In genomic region chr4:45849419-45849818, GRCm38 (mm10) we compare ENCODE assay signal across 24 mouse cellular contexts. TPM values are rescaled to one million over a fixed set of nuclear protein-coding genes. Genes with fewer than 3 reads are reported as not detected.
A peak's percentile ranks its signal among the peaks of the same experiment; 100 is the strongest.
DNase-seq lines count a peak whose midpoint lies in the region; ATAC-seq and TF ChIP-seq lines count a peak whose summit lies in the region.
"Had no signal": no experiment of that assay in that cellular context is flagged by ENCODE, and none has a peak within 500 bp of the region (broad histone marks: within the 10 kb centered on the region; RNA-seq: fewer than 3 reads in every experiment).

No protein-coding gene starts in this region.

- ATAC-seq in erythroblast, adult 5-6 weeks (replicated peaks; ENCODE audit: low FRiP score, poor library complexity, severe bottlenecking): no peak
- ATAC-seq in intestine, postnatal 0 days: peak; percentile 25; the same call in 1 of the 2 replicates
- no peak for ATAC-seq in liver, embryonic 14.5 days (ENCODE audit: insufficient read depth)
- ATAC-seq in hindbrain, embryonic 13.5 days (ENCODE audit: low FRiP score): no peak
- ATAC-seq: forebrain, embryonic 15.5 days; inflammation-experienced regulatory T-cells, adult 6 months had no signal

- WGBS in intestine, postnatal 0 days: 28% methylated on average over 1 of the region's 1 CpGs
- 25% methylated on average over 1 of the region's 1 CpGs for WGBS in liver, embryonic 14.5 days (ENCODE audit: insufficient replicate concordance)
- WGBS in hindbrain, embryonic 13.5 days: 13% methylated on average over 1 of the region's 1 CpGs

- peak overlapping the region; percentile 60 for H3K4me2 ChIP-seq in intestine, postnatal 0 days (replicated peaks; ENCODE audit: low read depth)
- peak overlapping the region; percentile 23 for H3K4me2 ChIP-seq in liver, embryonic 14.5 days (ENCODE audit: low read depth)
- no peak overlapping the region for H3K4me2 ChIP-seq in hindbrain, embryonic 13.5 days
- H3K4me2 ChIP-seq: forebrain, embryonic 15.5 days had no signal

- no peaks in the 10 kb centered on the region for H3K36me3 ChIP-seq in erythroblast, embryonic 14.5 days (ENCODE audit: control insufficient read depth)
- no peaks in the 10 kb centered on the region for H3K36me3 ChIP-seq in intestine, postnatal 0 days (ENCODE audit: control insufficient read depth, insufficient read depth)
- H3K36me3 ChIP-seq in liver, embryonic 14.5 days (replicated peaks; ENCODE audit: control insufficient read depth, insufficient read depth, low read depth): no peaks in the 10 kb centered on the region
- H3K36me3 ChIP-seq in hindbrain, embryonic 13.5 days: no peaks in the 10 kb centered on the region
- H3K36me3 ChIP-seq: forebrain, embryonic 15.5 days; limb, embryonic 15.5 days; midbrain, embryonic 10.5 days had no signal

- intact Hi-C loops in left cerebral cortex, postnatal 4 days (cut with DNase I): loop anchor here (2.0 kb wide), 1 partner anchor 17 kb away; no protein-coding TSS in a partner anchor

- DNase-seq in Muller cell, postnatal 12 days (ENCODE audit: inconsistent ontology term): peak; percentile 26
- no peak for DNase-seq in liver, embryonic 14.5 days (ENCODE audit: low read depth in 3 of 3, low spot score in 3 of 3)
- no peak for DNase-seq in adrenal gland, postnatal 4 days (ENCODE audit: low spot score in 2 of 2)
- no peak for DNase-seq in left cerebral cortex, postnatal 4 days
- DNase-seq: adrenal gland, postnatal 25 days; cerebellum, postnatal 10 days; heart, adult 18-20 months; lung, postnatal 14 days; right cerebral cortex, adult 18-20 months; thymus, postnatal 4 days had no signal

- H3K27me3 ChIP-seq in erythroblast, embryonic 14.5 days (ENCODE audit: control insufficient read depth): peaks cover 3% of the 10 kb centered on the region
- H3K27me3 ChIP-seq in intestine, postnatal 0 days (replicated peaks; ENCODE audit: control insufficient read depth, insufficient read depth, low read length): no peaks in the 10 kb centered on the region
- no peaks in the 10 kb centered on the region; the same call in 1 of the 2 replicates for H3K27me3 ChIP-seq in liver, embryonic 14.5 days (ENCODE audit: control insufficient read depth, insufficient read depth, low read length)
- 0 out of 2 replicates have a peak, but pooled peaks cover 12% of the 10 kb centered on the region for H3K27me3 ChIP-seq in hindbrain, embryonic 13.5 days
- H3K27me3 ChIP-seq: forebrain, embryonic 15.5 days had no signal

- H3K9me3 ChIP-seq in erythroblast, embryonic 14.5 days (ENCODE audit: control insufficient read depth, low read length): no peaks in the 10 kb centered on the region
- no peaks in the 10 kb centered on the region for H3K9me3 ChIP-seq in intestine, postnatal 0 days (ENCODE audit: control insufficient read depth)
- no peaks in the 10 kb centered on the region for H3K9me3 ChIP-seq in liver, embryonic 14.5 days (ENCODE audit: control insufficient read depth, low read length)
- no peaks in the 10 kb centered on the region for H3K9me3 ChIP-seq in hindbrain, embryonic 13.5 days
- H3K9me3 ChIP-seq: forebrain, embryonic 15.5 days; limb, embryonic 15.5 days; midbrain, embryonic 10.5 days had no signal

- H3K4me1 ChIP-seq in erythroblast, embryonic 14.5 days (ENCODE audit: control insufficient read depth): no peaks in the 10 kb centered on the region
- no peaks in the 10 kb centered on the region; the same call in none of the 2 replicates for H3K4me1 ChIP-seq in intestine, postnatal 0 days (replicated peaks; ENCODE audit: control insufficient read depth, insufficient read depth, low read length)
- no peaks in the 10 kb centered on the region; a peak in 1 of 4 replicates for H3K4me1 ChIP-seq in liver, embryonic 14.5 days (replicated peaks; ENCODE audit: control insufficient read depth in 2 of 2, insufficient read depth in 2 of 2, low read length in 1 of 2)
- 0 out of 2 replicates have a peak, but pooled peaks cover 13% of the 10 kb centered on the region for H3K4me1 ChIP-seq in hindbrain, embryonic 13.5 days (replicated peaks)

- peak overlapping the region; percentile 20 for H3K4me3 ChIP-seq in erythroblast, embryonic 14.5 days (replicated peaks)
- peak overlapping the region; percentile 47 for H3K4me3 ChIP-seq in intestine, postnatal 0 days (ENCODE audit: low read depth, low read length)
- H3K4me3 ChIP-seq in liver, embryonic 14.5 days (ENCODE audit: insufficient read depth in 1 of 2, low read depth in 2 of 2, low read length in 2 of 2): peak overlapping the region; percentile 18 to 42; a peak in 3 of 4 replicates
- H3K4me3 ChIP-seq in hindbrain, embryonic 13.5 days: no peak overlapping the region
- H3K4me3 ChIP-seq: forebrain, embryonic 15.5 days; layer of hippocampus, adult 2 months; left cerebral cortex, adult 2 months; limb, embryonic 15.5 days; midbrain, embryonic 10.5 days had no signal

- TF ChIP-seq CTCF in intestine, postnatal 0 days (IDR thresholded peaks at IDR 0.05; ENCODE audit: low read depth): no peak
- no peak for TF ChIP-seq CTCF in liver, embryonic 14.5 days (IDR thresholded peaks at IDR 0.05; ENCODE audit: low read depth)

- no peak for TF ChIP-seq EP300 in liver, embryonic 14.5 days (IDR thresholded peaks at IDR 0.05; ENCODE audit: low read depth)

- H3K27ac ChIP-seq in intestine, postnatal 0 days (ENCODE audit: low read depth, low read length): peak overlapping the region; percentile 90
- H3K27ac ChIP-seq in liver, embryonic 14.5 days: no peak overlapping the region
- H3K27ac ChIP-seq in hindbrain, embryonic 13.5 days: no peak overlapping the region
- H3K27ac ChIP-seq: forebrain, embryonic 15.5 days; kidney, postnatal 0 days; layer of hippocampus, adult 2 months; left cerebral cortex, adult 2 months; limb, embryonic 15.5 days had no signal

- H3K9ac ChIP-seq in intestine, postnatal 0 days (ENCODE audit: low read depth, low read length): peak overlapping the region; percentile 23; the same call in 1 of the 2 replicates
- H3K9ac ChIP-seq in liver, embryonic 14.5 days (replicated peaks): no peak overlapping the region
- no peak overlapping the region for H3K9ac ChIP-seq in hindbrain, embryonic 13.5 days
- H3K9ac ChIP-seq: forebrain, embryonic 15.5 days; limb, embryonic 15.5 days had no signal

RNA-seq across cellular contexts. Expression of gene Stra6l, which starts 1.0 kb away (rescaled TPM):
- polyA plus RNA-seq in erythroblast, embryonic 14.5 days (2012): not detected in 2 replicates
- not detected in 2 replicates for total RNA-seq in erythroblast, adult 5-6 weeks (2015; ENCODE audit: low replicate concordance)
- total RNA-seq in erythroblast, adult 5-6 weeks (2017; ENCODE audit: low replicate concordance): not detected in 2 replicates
- polyA plus RNA-seq in intestine, postnatal 0 days (2015; fragmentation: Nextera tagmentation; extraction: Ambion mirVana): 47.9 and 59.0 TPM in 2 replicates
- 3.9 and 4.6 TPM in 2 replicates for polyA plus RNA-seq in liver, embryonic 14.5 days (2012; rRNA removed)
- 4.4 and 4.6 TPM in 2 replicates for polyA plus RNA-seq in liver, embryonic 14.5 days (2014; fragmentation: Nextera tagmentation; extraction: Ambion mirVana)
- total RNA-seq in adrenal gland, postnatal 4 days (2021): 1 to 10 TPM in 1 of 2 experiments, under 1 TPM in 1; 0.25 to 4.4 TPM
- total RNA-seq in left cerebral cortex, postnatal 4 days (2021): under 1 TPM; 0.16 to 0.20 TPM
- 0.82 and 0.92 TPM in 2 replicates for polyA plus RNA-seq in hindbrain, embryonic 13.5 days (2015; fragmentation: Nextera tagmentation; extraction: Ambion mirVana)
- total RNA-seq: gastrocnemius, adult 18-20 months; heart, adult 18-20 months; hematopoietic stem cell, adult 5-6 weeks; layer of hippocampus, adult 2 months; left cerebral cortex, adult 2 months; MEL had no signal

RNA-seq across cellular contexts. Expression of gene Igfbpl1, which starts 22.7 kb away (rescaled TPM):
- not detected in 2 replicates for polyA plus RNA-seq in erythroblast, embryonic 14.5 days (2012)
- not detected in 2 replicates for total RNA-seq in erythroblast, adult 5-6 weeks (2015; ENCODE audit: low replicate concordance)
- total RNA-seq in erythroblast, adult 5-6 weeks (2017; ENCODE audit: low replicate concordance): not detected in 2 replicates
- 0.16 and 0.18 TPM in 2 replicates for polyA plus RNA-seq in intestine, postnatal 0 days (2015; fragmentation: Nextera tagmentation; extraction: Ambion mirVana)
- 0.03 and 0.69 TPM in 2 replicates for polyA plus RNA-seq in liver, embryonic 14.5 days (2012; rRNA removed)
- not detected in 2 replicates for polyA plus RNA-seq in liver, embryonic 14.5 days (2014; fragmentation: Nextera tagmentation; extraction: Ambion mirVana)
- total RNA-seq in adrenal gland, postnatal 4 days (2021): 1 to 10 TPM in 1 of 2 experiments, under 1 TPM in 1; 0.73 to 2.1 TPM
- total RNA-seq in left cerebral cortex, postnatal 4 days (2021): 10 to 100 TPM; 35.5 to 36.2 TPM
- polyA plus RNA-seq in hindbrain, embryonic 13.5 days (2015; fragmentation: Nextera tagmentation; extraction: Ambion mirVana): 50.5 and 67.0 TPM in 2 replicates
- total RNA-seq: adrenal gland, postnatal 25 days; gastrocnemius, adult 18-20 months; hematopoietic stem cell, adult 5-6 weeks; MEL had no signal
- polyA plus RNA-seq: inflammation-experienced regulatory T-cells, adult 6 months had no signal

RNA-seq across cellular contexts. Expression of gene Ccdc180, which starts 40.7 kb away (rescaled TPM):
- not detected in 2 replicates for polyA plus RNA-seq in erythroblast, embryonic 14.5 days (2012)
- total RNA-seq in erythroblast, adult 5-6 weeks (2015; ENCODE audit: low replicate concordance): 0.38 and 0.63 TPM in 2 replicates
- total RNA-seq in erythroblast, adult 5-6 weeks (2017; ENCODE audit: low replicate concordance): not detected in 2 replicates
- 0.14 TPM in 2 replicates for polyA plus RNA-seq in intestine, postnatal 0 days (2015; fragmentation: Nextera tagmentation; extraction: Ambion mirVana)
- polyA plus RNA-seq in liver, embryonic 14.5 days (2012; rRNA removed): 0.01 TPM in 2 replicates
- polyA plus RNA-seq in liver, embryonic 14.5 days (2014; fragmentation: Nextera tagmentation; extraction: Ambion mirVana): 0.06 and 0.08 TPM in 2 replicates
- under 1 TPM; 0.08 to 0.25 TPM for total RNA-seq in adrenal gland, postnatal 4 days (2021)
- under 1 TPM; 0.28 to 0.79 TPM for total RNA-seq in left cerebral cortex, postnatal 4 days (2021)
- polyA plus RNA-seq in hindbrain, embryonic 13.5 days (2015; fragmentation: Nextera tagmentation; extraction: Ambion mirVana): 0.45 and 0.74 TPM in 2 replicates
- total RNA-seq: gastrocnemius, adult 18-20 months; hematopoietic stem cell, adult 5-6 weeks had no signal

RNA-seq across cellular contexts. Expression of gene Aldh1b1, which starts 50.6 kb away (rescaled TPM):
- polyA plus RNA-seq in erythroblast, embryonic 14.5 days (2012): 0.10 and 0.14 TPM in 2 replicates
- total RNA-seq in erythroblast, adult 5-6 weeks (2015; ENCODE audit: low replicate concordance): 1.3 TPM in 2 replicates
- 1.6 and 2.2 TPM in 2 replicates for total RNA-seq in erythroblast, adult 5-6 weeks (2017; ENCODE audit: low replicate concordance)
- polyA plus RNA-seq in intestine, postnatal 0 days (2015; fragmentation: Nextera tagmentation; extraction: Ambion mirVana): 350 and 391 TPM in 2 replicates
- polyA plus RNA-seq in liver, embryonic 14.5 days (2012; rRNA removed): 26.8 and 30.5 TPM in 2 replicates
- 23.4 and 28.3 TPM in 2 replicates for polyA plus RNA-seq in liver, embryonic 14.5 days (2014; fragmentation: Nextera tagmentation; extraction: Ambion mirVana)
- 10 to 100 TPM; 22.9 to 27.7 TPM for total RNA-seq in adrenal gland, postnatal 4 days (2021)
- 10 to 100 TPM; 27.9 to 28.0 TPM for total RNA-seq in left cerebral cortex, postnatal 4 days (2021)
- 17.7 and 18.0 TPM in 2 replicates for polyA plus RNA-seq in hindbrain, embryonic 13.5 days (2015; fragmentation: Nextera tagmentation; extraction: Ambion mirVana)

Comparison
In these comparisons a context has a peak if more than half of its experiments do, and no peak if none do; other contexts are left out.
1. RNA of gene Igfbpl1, which starts 22.7 kb away (polyA plus RNA-seq): 50.5 to 67.0 TPM in hindbrain, embryonic 13.5 days; 0.16 to 0.18 TPM in intestine, postnatal 0 days, 0.03 to 0.69 TPM in liver, embryonic 14.5 days and not detected in erythroblast, embryonic 14.5 days; every median in the first group is over 10 times any median in the second.